Mouse (Mus musculus) granulocyte monocyte progenitor cell, adult 5-6 weeks (primary cell): ENCODE data around the gene Chmp4b. TPM values are rescaled to one million over a fixed set of nuclear protein-coding genes. Genes with fewer than 3 reads are reported as not detected.
A peak's percentile ranks its signal among the peaks of the same experiment; 100 is the strongest.

Experiments used
- ATAC-seq: replicated peaks from 2 replicates; pipeline ENCODE4 v1.8.0; 2016; ENCODE audit warnings: mild to moderate bottlenecking, moderate TSS enrichment, inconsistent platforms; ENCODE audit not compliant: poor library complexity, severe bottlenecking
- total RNA-seq, 2 experiments: library from RNA; stranded (forward) in 1 of 2; stranded (reverse) in 1 of 2; fragments of 200-712, 200-1000 nt in 1 of 2; fragments of >200 nt in 1 of 2; fragmentation: Nextera tagmentation in 1 of 2; gene quantifications; 2 replicates each; pipeline ENCODE4 v1.2.3; 2014 to 2017

Chmp4b gene
- total RNA-seq, 2 experiments from 2014 or later, result 120 to 129 TPM

DNA sequence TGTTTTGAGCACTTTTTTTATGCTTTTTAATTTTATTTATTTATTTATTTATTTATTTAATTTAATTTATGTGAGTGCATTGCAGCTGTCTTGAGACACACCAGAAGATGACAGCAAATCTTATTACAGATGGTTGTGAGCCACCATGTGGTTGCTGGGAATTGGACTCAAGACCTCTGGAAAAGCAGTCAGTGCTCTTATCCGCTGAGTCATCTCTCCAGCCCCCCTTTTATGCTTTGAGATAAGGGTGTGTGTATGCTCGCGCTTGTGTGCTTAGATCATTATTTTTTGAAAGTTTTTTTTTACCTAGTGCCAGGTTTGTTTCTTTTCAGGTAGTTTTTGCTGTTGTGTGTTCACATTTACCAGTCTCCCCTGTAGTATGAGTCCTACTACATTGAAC is 27.5 kb downstream of the Chmp4b start:
- ATAC-seq, result no peak

GRCm38 (mm10) chr2:154680337-154680736 is 28.8 kb downstream of the Chmp4b start:
- no peak for ATAC-seq

DNA sequence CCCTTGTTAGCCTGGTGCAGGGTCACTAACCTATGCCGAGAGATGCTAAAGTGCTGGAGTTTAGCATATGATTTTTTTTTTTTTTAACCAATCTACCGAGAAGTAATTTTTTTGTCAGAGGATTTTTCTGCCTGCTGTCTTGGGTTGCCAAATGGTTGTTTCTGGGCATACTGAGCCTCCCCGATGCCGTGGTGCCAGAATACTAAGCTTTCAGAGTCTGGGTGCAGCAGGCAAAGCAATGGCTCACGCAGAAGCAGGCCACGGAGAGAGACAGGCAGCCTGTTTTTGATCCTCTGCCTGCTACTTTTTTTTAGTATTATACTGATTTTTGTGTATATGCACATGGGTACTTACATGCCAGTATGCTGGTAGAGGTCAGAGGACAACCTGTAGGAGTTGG is 29.4 kb downstream of the Chmp4b start:
- no peak for ATAC-seq

DNA sequence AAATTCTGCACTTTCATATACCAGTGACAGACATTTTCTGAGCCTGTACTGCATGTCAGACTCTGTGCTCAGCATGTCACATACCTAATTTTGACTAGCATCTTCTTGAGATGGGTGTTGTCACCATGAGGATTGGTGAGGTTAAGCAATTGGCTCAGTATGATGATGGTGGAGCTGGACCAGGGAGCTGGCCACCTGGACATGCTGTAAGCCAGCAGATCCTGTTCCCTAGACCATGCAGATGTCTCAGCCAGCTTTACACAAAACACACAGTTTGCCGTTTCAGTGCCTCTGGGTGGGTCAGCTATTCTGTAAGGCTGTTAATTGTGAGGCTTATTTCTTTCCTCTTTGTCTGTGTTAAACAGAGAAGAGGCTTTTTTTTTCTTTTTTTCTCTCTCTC is 31.2 kb downstream of the Chmp4b start:
- no peak for ATAC-seq

DNA sequence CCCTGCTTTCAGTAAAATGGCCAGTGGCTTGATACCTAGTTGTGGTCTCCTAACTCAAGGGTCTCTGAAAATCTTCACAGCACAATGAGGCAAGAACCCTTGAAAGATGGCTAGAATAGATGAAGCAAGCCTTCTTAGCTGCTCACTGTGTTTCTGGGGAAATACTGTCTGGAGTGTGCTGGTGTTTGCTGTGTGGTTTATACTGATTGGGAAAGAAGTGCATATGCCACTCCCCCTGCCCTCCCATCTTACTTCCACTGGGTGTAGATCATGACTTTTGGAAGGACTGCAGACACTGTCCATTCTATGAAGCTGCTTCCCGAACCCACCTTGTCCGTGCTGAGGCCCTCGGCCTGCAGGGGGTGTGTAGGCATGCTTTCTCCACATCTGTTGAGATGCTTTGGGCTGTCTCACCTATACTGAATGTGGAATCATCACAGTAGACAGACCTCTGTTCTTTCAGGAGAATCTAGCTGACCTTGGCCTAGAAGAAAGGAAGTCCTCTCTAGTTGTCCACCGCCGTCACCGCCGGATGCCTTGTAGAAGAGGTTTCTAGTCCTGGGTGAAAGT is 33.5 kb downstream of the Chmp4b start:
- ATAC-seq, result peak; percentile 86

- ATAC-seq, result no peak
Measured at GRCm38 (mm10) chr2:154685772-154686171, 34.3 kb downstream of the Chmp4b start.

- ATAC-seq, result peak; percentile 80
Measured at GRCm38 (mm10) chr2:154686819-154687218, 35.3 kb downstream of the Chmp4b start.

DNA sequence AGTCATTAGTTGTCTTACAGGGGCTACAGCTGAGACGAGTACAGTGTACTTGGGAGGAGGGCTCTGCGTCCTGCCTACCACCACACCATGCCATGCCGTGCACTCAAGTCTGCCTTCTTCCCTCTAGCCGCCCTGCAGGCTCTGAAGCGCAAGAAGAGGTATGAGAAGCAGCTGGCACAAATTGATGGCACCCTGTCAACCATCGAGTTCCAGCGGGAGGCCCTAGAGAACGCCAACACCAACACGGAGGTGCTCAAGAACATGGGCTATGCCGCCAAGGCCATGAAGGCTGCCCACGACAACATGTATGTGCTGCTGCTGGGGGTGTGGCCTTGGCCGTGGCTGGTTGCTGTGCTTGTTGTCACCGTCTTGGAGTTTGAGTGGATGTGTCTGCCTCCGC is 37.9 kb downstream of the Chmp4b start:
- no peak for ATAC-seq

GRCm38 (mm10) chr2:154690959-154691358 is 39.5 kb downstream of the Chmp4b start:
- ATAC-seq, result no peak

DNA sequence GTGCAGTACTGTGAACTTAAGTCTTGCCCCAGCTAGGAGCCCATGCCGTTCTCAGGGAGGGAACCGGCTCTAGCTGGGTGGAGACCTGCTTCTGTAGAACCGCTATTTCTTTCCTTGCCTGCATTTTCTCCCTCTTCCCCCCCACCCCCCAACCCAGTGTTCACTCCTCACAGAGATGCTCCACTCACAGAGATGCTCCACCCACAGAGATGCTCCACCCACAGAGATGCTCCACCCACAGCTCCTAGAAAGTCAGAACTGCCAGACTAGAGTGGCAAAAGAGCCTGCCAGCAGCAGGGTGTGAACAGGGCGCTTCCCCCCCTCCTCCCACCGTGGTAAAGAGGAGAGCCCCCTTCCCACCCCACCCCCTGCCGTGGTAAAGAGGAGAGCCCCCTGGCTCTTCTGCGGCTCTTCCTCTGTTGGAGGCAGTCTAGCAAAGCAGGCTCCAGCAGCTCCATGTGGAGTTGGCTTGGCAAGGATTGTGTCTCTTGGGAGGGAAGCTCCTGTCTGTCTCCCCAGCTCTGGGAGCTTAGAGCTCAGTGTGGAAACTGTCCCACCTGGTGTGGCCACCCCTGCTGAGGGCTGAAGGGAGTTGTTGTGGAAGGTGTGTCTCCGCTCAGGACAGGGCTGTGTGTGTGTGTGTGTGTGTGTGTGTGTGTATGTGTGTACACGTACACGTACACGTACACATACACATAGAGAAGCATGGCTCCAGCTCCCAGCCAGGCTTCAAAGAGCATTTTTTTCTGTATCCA is 41.9 kb downstream of the Chmp4b start:
- ATAC-seq, result no peak

DNA sequence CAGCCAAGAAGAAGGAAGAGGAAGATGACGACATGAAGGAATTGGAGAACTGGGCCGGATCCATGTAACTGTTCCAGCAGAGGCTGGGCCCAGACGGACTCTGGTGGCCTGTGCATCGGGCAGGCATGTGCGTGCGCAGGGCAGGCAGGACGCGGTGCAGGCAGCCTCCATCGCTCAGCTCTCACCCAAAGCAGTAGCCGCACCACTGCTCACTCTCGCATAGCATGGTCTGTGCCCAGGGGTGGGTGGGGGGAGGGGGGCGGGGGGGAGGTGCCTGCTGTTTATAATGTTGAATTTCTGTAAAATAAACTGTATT is 42.4 kb downstream of the Chmp4b start:
- ATAC-seq, result no peak

DNA sequence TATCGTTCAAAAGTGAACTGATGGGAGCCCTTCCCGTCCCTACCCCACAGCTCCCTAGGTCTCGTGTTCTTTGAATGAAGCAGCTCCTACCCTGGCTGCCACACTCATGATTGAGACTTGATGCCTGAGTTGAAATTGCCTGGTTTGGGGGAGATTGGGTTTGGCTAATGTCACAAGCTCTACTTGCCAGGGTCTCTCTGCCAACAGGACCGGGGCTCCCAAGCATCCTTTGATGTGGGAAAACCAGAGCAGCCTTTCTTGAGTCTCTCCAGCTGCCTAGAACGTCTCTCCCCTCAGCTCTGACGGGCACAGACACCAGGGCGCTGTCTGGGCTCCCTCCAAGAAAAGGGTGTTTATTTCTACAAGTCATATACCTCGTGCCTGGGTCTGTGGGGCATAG is 44.2 kb downstream of the Chmp4b start:
- ATAC-seq, result no peak

GRCm38 (mm10) chr2:154696660-154697059 is 45.2 kb downstream of the Chmp4b start:
- ATAC-seq, result no peak

- ATAC-seq, result no peak
Measured at GRCm38 (mm10) chr2:154699360-154699759, 47.9 kb downstream of the Chmp4b start.

DNA sequence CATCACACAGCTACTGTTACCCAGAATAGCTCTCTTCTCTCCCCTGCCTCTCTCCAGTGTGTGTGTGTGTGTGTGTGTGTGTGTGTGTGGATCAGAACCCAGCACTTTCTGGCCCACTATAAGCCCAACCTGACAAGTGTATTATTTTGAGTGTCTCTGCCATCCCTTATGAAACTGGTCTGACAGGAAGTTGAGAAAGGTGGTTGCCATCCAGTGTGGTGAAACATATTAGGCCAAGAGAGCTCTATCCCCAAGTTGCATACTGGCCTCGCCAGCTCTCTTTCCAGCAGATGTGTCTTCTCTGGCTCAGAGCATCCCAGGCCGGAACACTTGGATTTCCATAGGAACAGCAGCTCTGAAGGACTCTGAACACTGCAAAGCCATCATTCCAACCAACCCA is 48.7 kb downstream of the Chmp4b start:
- ATAC-seq, result peak; percentile 70

- ATAC-seq, result peak; percentile 95
Measured at GRCm38 (mm10) chr2:154702637-154703315, 51.3 kb downstream of the Chmp4b start.

GRCm38 (mm10) chr2:154706526-154707280 is 55.2 kb downstream of the Chmp4b start:
- ATAC-seq, result no peak

- no peak for ATAC-seq
Measured at GRCm38 (mm10) chr2:154707284-154707683, 55.8 kb downstream of the Chmp4b start.

- ATAC-seq, result no peak
Measured at GRCm38 (mm10) chr2:154707830-154708385, 56.4 kb downstream of the Chmp4b start.

DNA sequence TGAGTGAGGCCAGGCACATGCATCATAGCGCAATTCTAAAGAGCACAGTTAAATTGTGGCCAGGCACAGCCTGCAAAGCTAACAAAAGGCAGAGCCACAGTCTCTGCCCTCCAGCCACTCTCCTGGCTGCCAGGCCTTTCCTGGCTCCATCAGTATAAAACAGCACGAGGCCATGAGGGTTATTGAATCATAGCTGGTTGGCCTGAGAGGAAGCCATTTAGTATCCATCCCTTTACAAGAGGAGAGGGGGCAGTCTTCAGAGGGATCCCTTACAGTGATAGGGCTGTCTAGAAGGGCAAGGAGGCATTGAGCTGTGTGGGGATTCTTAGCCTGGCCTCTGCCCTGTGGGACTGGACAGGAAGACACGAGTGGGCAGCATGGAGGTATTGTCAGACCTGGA is 60.2 kb downstream of the Chmp4b start:
- no peak for ATAC-seq

GRCm38 (mm10) chr2:154712271-154712677 is 60.8 kb downstream of the Chmp4b start:
- peak; percentile 89 for ATAC-seq
